Mouse (Mus musculus): Measurements from ENCODE around the gene Adat1. TPM values are rescaled to one million over a fixed set of nuclear protein-coding genes. Genes with fewer than 3 reads are reported as not detected.

The Adat1 gene
- polyA plus RNA-seq, 1 experiment from 2014 or later, result 8.9 TPM

- H3K9ac ChIP-seq, result no peak overlapping the region
- no peak overlapping the region for H3K27ac ChIP-seq
- no peak overlapping the region for H3K4me3 ChIP-seq
- WGBS, result 81% methylated on average over 7 of the region's 7 CpGs
- no peak for ATAC-seq (replicated peaks)
- no peaks in the 10 kb centered on the region for H3K36me3 ChIP-seq (replicated peaks)
- no peaks in the 10 kb centered on the region for H3K9me3 ChIP-seq
- H3K27me3 ChIP-seq (replicated peaks), result no peaks in the 10 kb centered on the region
- no peak overlapping the region for H3K4me2 ChIP-seq
- no peaks in the 10 kb centered on the region for H3K4me1 ChIP-seq
These were observed 27.1 kb downstream of the Adat1 start for GRCm38 (mm10) chr8:111964849-111965561.

GRCm38 (mm10) chr8:111964351-111964750 lies 27.8 kb downstream of the Adat1 start:
- ATAC-seq (replicated peaks), result no peak
- no peak overlapping the region for H3K9ac ChIP-seq
- H3K27ac ChIP-seq, result no peak overlapping the region
- H3K4me1 ChIP-seq, result no peaks in the 10 kb centered on the region
- 69% methylated on average over 5 of the region's 5 CpGs for WGBS
- no peaks in the 10 kb centered on the region for H3K36me3 ChIP-seq (replicated peaks)
- no peaks in the 10 kb centered on the region for H3K27me3 ChIP-seq (replicated peaks)
- H3K9me3 ChIP-seq, result no peaks in the 10 kb centered on the region
- no peak overlapping the region for H3K4me2 ChIP-seq
- no peak overlapping the region for H3K4me3 ChIP-seq

- H3K4me1 ChIP-seq, result no peaks in the 10 kb centered on the region
- no peaks in the 10 kb centered on the region for H3K27me3 ChIP-seq (replicated peaks)
- H3K4me2 ChIP-seq, result no peak overlapping the region
- WGBS, result 75% methylated on average over 4 of the region's 4 CpGs
- no peak overlapping the region for H3K27ac ChIP-seq
- no peak overlapping the region for H3K4me3 ChIP-seq
- H3K36me3 ChIP-seq (replicated peaks), result no peaks in the 10 kb centered on the region
- ATAC-seq (replicated peaks), result no peak
- no peak overlapping the region for H3K9ac ChIP-seq
- no peaks in the 10 kb centered on the region for H3K9me3 ChIP-seq
These were observed 28.6 kb downstream of the Adat1 start for GRCm38 (mm10) chr8:111963546-111963945.

- 69% methylated on average over 10 of the region's 10 CpGs for WGBS
- ATAC-seq (replicated peaks), result no peak
- H3K27ac ChIP-seq, result no peak overlapping the region
These were observed 29.0 kb downstream of the Adat1 start for GRCm38 (mm10) chr8:111963091-111963490.

GRCm38 (mm10) chr8:111962589-111962988 lies 29.5 kb downstream of the Adat1 start:
- Histone ChIP-seq H3K27me3 (replicated peaks) (no peaks in the 10 kb centered on the region), H3K27ac (no peak overlapping the region), H3K36me3 (replicated peaks) (0 out of 2 replicates have a peak, but pooled peaks cover under 1% of the 10 kb centered on the region), H3K4me1 (no peaks in the 10 kb centered on the region), H3K4me3 (no peak overlapping the region), H3K9me3 (no peaks in the 10 kb centered on the region), H3K4me2 (no peak overlapping the region), H3K9ac (no peak overlapping the region)
- WGBS, result 76% methylated on average over 1 of the region's 1 CpGs
- no peak for ATAC-seq (replicated peaks)

More at GRCm38 (mm10) chr8:111963091-111963490, 29.0 kb downstream of the Adat1 start:
- no peaks in the 10 kb centered on the region for H3K4me1 ChIP-seq
- H3K36me3 ChIP-seq (replicated peaks), result no peaks in the 10 kb centered on the region
- no peaks in the 10 kb centered on the region for H3K27me3 ChIP-seq (replicated peaks)
- no peak overlapping the region for H3K4me3 ChIP-seq
- H3K4me2 ChIP-seq, result no peak overlapping the region
- no peak overlapping the region for H3K9ac ChIP-seq
- H3K9me3 ChIP-seq, result no peaks in the 10 kb centered on the region

GRCm38 (mm10) chr8:111961330-111961729 lies 30.8 kb downstream of the Adat1 start:
- no peaks in the 10 kb centered on the region for H3K4me1 ChIP-seq
- 76% methylated on average over 3 of the region's 3 CpGs for WGBS
- no peak overlapping the region for H3K4me3 ChIP-seq
- no peak for ATAC-seq (replicated peaks)
- peaks cover 13% of the 10 kb centered on the region for H3K36me3 ChIP-seq (replicated peaks)
- no peak overlapping the region for H3K4me2 ChIP-seq
- no peaks in the 10 kb centered on the region for H3K9me3 ChIP-seq
- H3K27me3 ChIP-seq (replicated peaks), result no peaks in the 10 kb centered on the region
- H3K27ac ChIP-seq, result no peak overlapping the region
- no peak overlapping the region for H3K9ac ChIP-seq

- WGBS, result 79% methylated on average over 15 of the region's 15 CpGs
- no peaks in the 10 kb centered on the region for H3K27me3 ChIP-seq (replicated peaks)
- no peaks in the 10 kb centered on the region for H3K4me1 ChIP-seq
- no peaks in the 10 kb centered on the region for H3K9me3 ChIP-seq
- H3K36me3 ChIP-seq (replicated peaks), result peaks cover 16% of the 10 kb centered on the region
- no peak overlapping the region for H3K9ac ChIP-seq
- H3K27ac ChIP-seq, result no peak overlapping the region
- H3K4me3 ChIP-seq, result no peak overlapping the region
- ATAC-seq (replicated peaks), result no peak
- no peak overlapping the region for H3K4me2 ChIP-seq
These were observed 31.3 kb downstream of the Adat1 start for GRCm38 (mm10) chr8:111960591-111961321.

- Histone ChIP-seq H3K4me1 (no peaks in the 10 kb centered on the region), H3K9me3 (no peaks in the 10 kb centered on the region), H3K27me3 (replicated peaks) (no peaks in the 10 kb centered on the region), H3K27ac (no peak overlapping the region), H3K4me2 (no peak overlapping the region), H3K9ac (no peak overlapping the region), H3K4me3 (no peak overlapping the region), H3K36me3 (replicated peaks) (peaks cover 35% of the 10 kb centered on the region)
- WGBS, result 95% methylated on average over 2 of the region's 2 CpGs
- ATAC-seq (replicated peaks), result no peak
These were observed 34.9 kb downstream of the Adat1 start for GRCm38 (mm10) chr8:111957231-111957630.

GRCm38 (mm10) chr8:111955879-111956278 lies 36.2 kb downstream of the Adat1 start:
- Histone ChIP-seq H3K9me3 (no peaks in the 10 kb centered on the region), H3K36me3 (replicated peaks) (peaks cover 39% of the 10 kb centered on the region), H3K4me3 (no peak overlapping the region), H3K27me3 (replicated peaks) (no peaks in the 10 kb centered on the region), H3K4me2 (no peak overlapping the region), H3K27ac (no peak overlapping the region), H3K4me1 (no peaks in the 10 kb centered on the region), H3K9ac (no peak overlapping the region)
- no peak for ATAC-seq (replicated peaks)
- 89% methylated on average over 5 of the region's 5 CpGs for WGBS

GRCm38 (mm10) chr8:111954844-111955594 lies 37.1 kb downstream of the Adat1 start:
- Histone ChIP-seq H3K9me3 (no peaks in the 10 kb centered on the region), H3K4me3 (no peak overlapping the region), H3K27me3 (replicated peaks) (no peaks in the 10 kb centered on the region), H3K9ac (no peak overlapping the region), H3K36me3 (replicated peaks) (peaks cover 40% of the 10 kb centered on the region), H3K27ac (no peak overlapping the region), H3K4me1 (no peaks in the 10 kb centered on the region), H3K4me2 (no peak overlapping the region)
- ATAC-seq (replicated peaks), result no peak
- WGBS, result 88% methylated on average over 4 of the region's 4 CpGs

GRCm38 (mm10) chr8:111951936-111952335 lies 40.2 kb downstream of the Adat1 start:
- Histone ChIP-seq H3K36me3 (replicated peaks) (peaks cover 39% of the 10 kb centered on the region), H3K9me3 (no peaks in the 10 kb centered on the region), H3K9ac (no peak overlapping the region), H3K27ac (no peak overlapping the region), H3K4me1 (no peaks in the 10 kb centered on the region), H3K4me3 (no peak overlapping the region), H3K27me3 (replicated peaks) (no peaks in the 10 kb centered on the region), H3K4me2 (no peak overlapping the region)
- ATAC-seq (replicated peaks), result no peak
- WGBS, result 93% methylated on average over 5 of the region's 5 CpGs

GRCm38 (mm10) chr8:111951317-111951716 lies 40.8 kb downstream of the Adat1 start:
- Histone ChIP-seq H3K4me2 (no peak overlapping the region), H3K36me3 (replicated peaks) (peaks cover 33% of the 10 kb centered on the region), H3K27ac (no peak overlapping the region), H3K4me3 (no peak overlapping the region), H3K27me3 (replicated peaks) (no peaks in the 10 kb centered on the region), H3K9me3 (no peaks in the 10 kb centered on the region), H3K4me1 (no peaks in the 10 kb centered on the region), H3K9ac (no peak overlapping the region)
- 96% methylated on average over 7 of the region's 7 CpGs for WGBS
- no peak for ATAC-seq (replicated peaks)
